Mouse (Mus musculus): ENCODE results near the gene Glt8d2.

DNA sequence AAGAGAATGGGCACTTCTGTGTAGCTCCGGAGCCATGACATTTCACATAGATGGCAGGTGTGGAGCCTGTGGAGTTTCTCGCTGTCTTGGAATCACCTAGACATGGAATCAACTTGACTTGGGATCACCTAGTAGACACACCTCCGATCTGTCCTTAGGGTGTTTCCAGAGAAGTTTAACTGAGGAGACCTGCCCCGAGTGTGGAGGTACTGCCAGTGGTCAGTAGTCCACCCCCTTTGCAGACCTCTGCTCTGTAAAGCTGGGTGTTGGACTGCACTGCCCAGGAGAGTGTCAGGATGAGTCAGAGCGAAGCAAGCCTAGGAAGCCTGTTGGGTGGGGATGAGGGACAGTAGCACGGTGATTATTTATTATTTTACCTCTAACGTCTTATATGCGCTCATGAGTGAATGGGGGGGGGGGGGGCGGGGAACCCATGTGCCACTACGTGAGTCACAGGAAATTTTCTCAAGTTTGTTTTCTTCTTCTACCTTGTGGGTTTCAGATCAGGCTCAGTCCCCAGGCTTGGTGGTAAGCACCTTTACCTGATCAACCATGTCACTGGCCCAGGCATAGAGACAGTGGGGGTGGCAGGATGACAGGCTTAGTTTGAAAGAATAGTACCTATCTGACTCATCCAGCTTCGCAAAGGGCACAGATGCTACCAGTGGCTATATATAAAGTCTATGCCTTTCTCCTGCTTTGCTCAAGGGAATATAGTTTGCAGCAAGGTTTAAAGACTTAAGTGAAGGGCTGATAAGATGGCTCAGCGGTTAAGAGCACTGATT lies 57.8 kb downstream of the Glt8d2 start:
- TF ChIP-seq CTCF (IDR thresholded peaks at IDR 0.05; ENCODE audit: borderline replicate concordance, extremely low read depth, insufficient read depth, insufficient read length) = no peak
- TF ChIP-seq POLR2A (IDR thresholded peaks at IDR 0.05; ENCODE audit: borderline replicate concordance, extremely low read depth, insufficient read depth, insufficient read length, poor library complexity, severe bottlenecking) = no peak

Data from brain, embryonic 14.5 days (tissue).